Comparison of ENCODE assay signal across 16 mouse cellular contexts in genomic region chr10:98624103-98624502, GRCm38 (mm10).
A peak's percentile ranks its signal among the peaks of the same experiment; 100 is the strongest.
DNase-seq lines count a peak whose midpoint lies in the region; ATAC-seq and TF ChIP-seq lines count a peak whose summit lies in the region.
"Had no signal": no experiment of that assay in that cellular context is flagged by ENCODE, and none has a peak within 500 bp of the region (broad histone marks: within the 10 kb centered on the region; RNA-seq: fewer than 3 reads in every experiment).

No protein-coding gene starts in this region.

- H3K79me2 ChIP-seq in MEL (ENCODE audit: control insufficient read depth, insufficient read depth, low read length, poor library complexity) = no peaks in the 10 kb centered on the region

- H3K9ac ChIP-seq in heart, embryonic 16.5 days (ENCODE audit: low read length) = no peak overlapping the region
- no peak overlapping the region; the same call in 1 of the 2 replicates for H3K9ac ChIP-seq in MEL (ENCODE audit: control insufficient read depth, low read depth, low read length, poor library complexity, severe bottlenecking)
- H3K9ac ChIP-seq in liver, embryonic 14.5 days (replicated peaks) = peak overlapping the region; percentile 69
- no peak overlapping the region for H3K9ac ChIP-seq in hindbrain, embryonic 13.5 days

- TF ChIP-seq POLR2A in MEL (IDR thresholded peaks at IDR 0.05; ENCODE audit: control insufficient read depth in 1 of 2, insufficient read depth in 1 of 2, low read depth in 1 of 2, low read length in 2 of 2, poor library complexity in 1 of 2) = no peak

- TF ChIP-seq RAD21 in MEL (IDR thresholded peaks at IDR 0.05; ENCODE audit: low read depth, low read length) = no peak

- no peaks in the 10 kb centered on the region for H3K27me3 ChIP-seq in heart, embryonic 16.5 days (ENCODE audit: control insufficient read depth, insufficient read depth, low read length)
- no peaks in the 10 kb centered on the region for H3K27me3 ChIP-seq in MEL (ENCODE audit: control insufficient read depth in 1 of 2, insufficient read depth in 2 of 2, low read length in 2 of 2)
- H3K27me3 ChIP-seq in liver, embryonic 14.5 days (ENCODE audit: control insufficient read depth, insufficient read depth, low read length) = no peaks in the 10 kb centered on the region
- H3K27me3 ChIP-seq in forebrain, embryonic 10.5 days (ENCODE audit: poor library complexity, severe bottlenecking) = no peaks in the 10 kb centered on the region
- no peaks in the 10 kb centered on the region for H3K27me3 ChIP-seq in hindbrain, embryonic 13.5 days

- H3K36me3 ChIP-seq in heart, embryonic 16.5 days (ENCODE audit: control insufficient read depth, insufficient read depth) = no peaks in the 10 kb centered on the region
- H3K36me3 ChIP-seq in MEL (ENCODE audit: control insufficient read depth in 1 of 2, insufficient read depth in 2 of 2, low read length in 2 of 2) = peaks cover 0 to 22% of the 10 kb centered on the region in 2 experiments; a peak in 2 of 4 replicates
- no peaks in the 10 kb centered on the region for H3K36me3 ChIP-seq in liver, embryonic 14.5 days (replicated peaks; ENCODE audit: control insufficient read depth, insufficient read depth, low read depth)
- H3K36me3 ChIP-seq in forebrain, embryonic 10.5 days (replicated peaks) = no peaks in the 10 kb centered on the region
- no peaks in the 10 kb centered on the region for H3K36me3 ChIP-seq in hindbrain, embryonic 13.5 days

- WGBS in heart, embryonic 16.5 days = 65% methylated on average over 1 of the region's 1 CpGs
- WGBS in liver, embryonic 14.5 days (ENCODE audit: insufficient replicate concordance) = 48% methylated on average over 1 of the region's 1 CpGs
- 90% methylated on average over 1 of the region's 1 CpGs for WGBS in forebrain, embryonic 10.5 days
- WGBS in hindbrain, embryonic 13.5 days = 75% methylated on average over 1 of the region's 1 CpGs

- H3K4me1 ChIP-seq in heart, embryonic 16.5 days (ENCODE audit: control insufficient read depth, insufficient read depth, low read length) = peaks cover 5% of the 10 kb centered on the region; the same call in 1 of the 2 replicates
- H3K4me1 ChIP-seq in MEL (ENCODE audit: control insufficient read depth in 1 of 2, insufficient read depth in 2 of 2, low read length in 2 of 2) = peaks cover 2 to 10% of the 10 kb centered on the region in 2 experiments; a peak in 3 of 4 replicates
- H3K4me1 ChIP-seq in liver, embryonic 14.5 days (replicated peaks; ENCODE audit: control insufficient read depth in 2 of 2, insufficient read depth in 2 of 2, low read length in 1 of 2) = peaks cover 20 to 28% of the 10 kb centered on the region in 2 experiments
- no peaks in the 10 kb centered on the region for H3K4me1 ChIP-seq in forebrain, embryonic 10.5 days
- H3K4me1 ChIP-seq in hindbrain, embryonic 13.5 days (replicated peaks) = no peaks in the 10 kb centered on the region

- H3K27ac ChIP-seq in heart, embryonic 16.5 days (ENCODE audit: low read length) = no peak overlapping the region
- no peak overlapping the region for H3K27ac ChIP-seq in MEL (ENCODE audit: control insufficient read depth, low read depth, low read length)
- peak overlapping the region; percentile 97 for H3K27ac ChIP-seq in liver, embryonic 14.5 days
- H3K27ac ChIP-seq in forebrain, embryonic 10.5 days = no peak overlapping the region
- no peak overlapping the region for H3K27ac ChIP-seq in hindbrain, embryonic 13.5 days
- H3K27ac ChIP-seq: gastrocnemius, adult 2 months; kidney, postnatal 0 days had no signal

- H3K4me3 ChIP-seq in heart, embryonic 16.5 days (ENCODE audit: low read length) = no peak overlapping the region
- H3K4me3 ChIP-seq in MEL (ENCODE audit: control insufficient read depth in 1 of 2, insufficient read depth in 1 of 2, low read depth in 2 of 2, low read length in 2 of 2) = peak overlapping the region in 1 of 2 experiments; percentile 52; a peak in 1 of 4 replicates
- H3K4me3 ChIP-seq in liver, embryonic 14.5 days (ENCODE audit: insufficient read depth in 1 of 2, low read depth in 2 of 2, low read length in 2 of 2) = peak overlapping the region in 1 of 2 experiments; percentile 50; a peak in 2 of 4 replicates
- no peak overlapping the region for H3K4me3 ChIP-seq in forebrain, embryonic 10.5 days
- no peak overlapping the region for H3K4me3 ChIP-seq in hindbrain, embryonic 13.5 days
- H3K4me3 ChIP-seq: gastrocnemius, adult 2 months had no signal

- TF ChIP-seq EP300 in MEL (IDR thresholded peaks at IDR 0.05; ENCODE audit: low read depth in 1 of 2, low read length in 2 of 2) = peak; percentile 41 to 48; a peak in 2 of 4 replicates
- TF ChIP-seq EP300 in liver, embryonic 14.5 days (IDR thresholded peaks at IDR 0.05; ENCODE audit: low read depth) = peak; percentile 60; the same call in 1 of the 2 replicates

- no peaks in the 10 kb centered on the region for H3K9me3 ChIP-seq in heart, embryonic 16.5 days (replicated peaks; ENCODE audit: control insufficient read depth, low read length)
- no peaks in the 10 kb centered on the region for H3K9me3 ChIP-seq in MEL (replicated peaks; ENCODE audit: insufficient read depth, low read length)
- H3K9me3 ChIP-seq in liver, embryonic 14.5 days (ENCODE audit: control insufficient read depth, low read length) = no peaks in the 10 kb centered on the region
- H3K9me3 ChIP-seq in forebrain, embryonic 10.5 days = no peaks in the 10 kb centered on the region
- H3K9me3 ChIP-seq in hindbrain, embryonic 13.5 days = no peaks in the 10 kb centered on the region

- no peak for TF ChIP-seq CTCF in MEL (IDR thresholded peaks at IDR 0.05 in 2 of 3, conservative IDR thresholded peaks at IDR 0.05 in 1 of 3; ENCODE audit: control insufficient read depth in 1 of 3, insufficient read depth in 1 of 3, low read depth in 2 of 3, low read length in 3 of 3, poor library complexity in 1 of 3, severe bottlenecking in 1 of 3)
- no peak for TF ChIP-seq CTCF in liver, embryonic 14.5 days (IDR thresholded peaks at IDR 0.05; ENCODE audit: low read depth)

- no peak for DNase-seq in heart, adult 9 months (ENCODE audit: low spot score in 2 of 2)
- peak; percentile 45 for DNase-seq in MEL (ENCODE audit: low read depth, low spot score)
- peak; percentile 52 to 67 (median 65) for DNase-seq in liver, embryonic 14.5 days (ENCODE audit: low read depth in 3 of 3, low spot score in 3 of 3)
- no peak for DNase-seq in cerebellum, adult 8-10 months
- DNase-seq in forebrain, embryonic 10.5 days (ENCODE audit: extremely low spot score, low spot score) = no peak
- DNase-seq: cerebellum, adult 11 months; cerebellum, postnatal 25 days; gastrocnemius, adult 2 months; right cerebral cortex, postnatal 25 days; thymus, postnatal 4 days had no signal

- peak overlapping the region; percentile 57; the same call in 1 of the 2 replicates for H3K4me2 ChIP-seq in heart, embryonic 16.5 days (ENCODE audit: low read depth, low read length)
- peak overlapping the region; percentile 90 for H3K4me2 ChIP-seq in liver, embryonic 14.5 days (ENCODE audit: low read depth)
- no peak overlapping the region for H3K4me2 ChIP-seq in hindbrain, embryonic 13.5 days

- no peak for ATAC-seq in heart, embryonic 16.5 days (replicated peaks; ENCODE audit: extremely low read depth, insufficient read depth, low FRiP score)
- peak; percentile 73; the same call in 1 of the 2 replicates for ATAC-seq in erythroblast, adult 5-6 weeks (replicated peaks; ENCODE audit: low FRiP score, poor library complexity, severe bottlenecking)
- ATAC-seq in liver, embryonic 14.5 days (ENCODE audit: insufficient read depth) = peak; percentile 95
- ATAC-seq in hindbrain, embryonic 13.5 days (ENCODE audit: low FRiP score) = no peak
- ATAC-seq: forebrain, embryonic 16.5 days; inflammation-experienced regulatory T-cells, adult 6 months had no signal

TF ChIP-seq in MEL, 35 proteins besides CTCF, POLR2A, EP300 and RAD21:
- TF ChIP-seq MXI1 (IDR thresholded peaks at IDR 0.05; ENCODE audit: low read depth, low read length) = no peak; the same call in 1 of the 2 replicates
- peak; percentile 87 for TF ChIP-seq ZNF384 (IDR thresholded peaks at IDR 0.05; ENCODE audit: low read depth, low read length)
- TF ChIP-seq USF1 (IDR thresholded peaks at IDR 0.05; ENCODE audit: low read depth, low read length) = no peak
- peak; percentile 74 for TF ChIP-seq TCF12 (IDR thresholded peaks at IDR 0.05; ENCODE audit: low read depth, low read length)
- no peak for TF ChIP-seq POLR2AphosphoS5 (IDR thresholded peaks at IDR 0.05; ENCODE audit: borderline replicate concordance, low read depth, low read length)
- TF ChIP-seq ZKSCAN1 (IDR thresholded peaks at IDR 0.05; ENCODE audit: low read depth, low read length) = no peak; the same call in 1 of the 2 replicates
- no peak for TF ChIP-seq ELF1 (IDR thresholded peaks at IDR 0.05; ENCODE audit: low read depth, low read length)
- TF ChIP-seq GATA1 (IDR thresholded peaks at IDR 0.05; ENCODE audit: low read depth, low read length) = peak; percentile 44
- 0 out of 2 replicates have a peak, but pooled peaks have one; percentile 22 for TF ChIP-seq RCOR1 (IDR thresholded peaks at IDR 0.05; ENCODE audit: low read depth, low read length)
- TF ChIP-seq TBP (IDR thresholded peaks at IDR 0.05; ENCODE audit: low read depth, low read length) = no peak

Comparison
In these comparisons a context has a peak if more than half of its experiments do, and no peak if none do; other contexts are left out.
1. ATAC-seq: peak in erythroblast, adult 5-6 weeks (single experiment) and liver, embryonic 14.5 days (single experiment); none in heart, embryonic 16.5 days (single experiment) and hindbrain, embryonic 13.5 days (single experiment).
2. DNase-seq: peak in MEL (single experiment) and liver, embryonic 14.5 days (3 of 3); none in heart, adult 9 months (0 of 2), cerebellum, adult 8-10 months (single experiment) and forebrain, embryonic 10.5 days (single experiment).